Mouse (Mus musculus) kidney, postnatal 0 days (tissue): ENCODE results near the gene Lum. TPM values are rescaled to one million over a fixed set of nuclear protein-coding genes. Genes with fewer than 3 reads are reported as not detected.

ENCODE experiments used
- ATAC-seq: fragments of 200-750 bp; cut with Nextera tagmentation; replicated peaks from 2 replicates; pipeline ENCODE4 v1.8.0; 2017; ENCODE audit warnings: low read depth, moderate number of reproducible peaks, moderate TSS enrichment, moderate library complexity; ENCODE audit not compliant: low FRiP score
- DNase-seq: peaks from one replicate; pipeline ENCODE4 v3.0.0-alpha.2; 2016; ENCODE audit warnings: low spot score
- H3K27ac ChIP-seq: fragments of 300-500 bp; sonication (generic); 2 replicates; pipeline ENCODE4 v1.5.1; 2014; ENCODE audit warnings: mild to moderate bottlenecking
- H3K27me3 ChIP-seq: fragments of 300-500 bp; sonication (generic); 2 replicates; pipeline ENCODE4 v1.6.1; 2014; ENCODE audit warnings: low read length, mixed read lengths; ENCODE audit not compliant: insufficient read depth
- H3K36me3 ChIP-seq: fragments of 300-500 bp; sonication (generic); 2 replicates; pipeline ENCODE4 v1.6.1; 2014; ENCODE audit warnings: low read length, mixed read lengths; ENCODE audit not compliant: insufficient read depth
- H3K4me1 ChIP-seq: fragments of 300-500 bp; sonication (generic); replicated peaks from 2 replicates; pipeline ENCODE4 v1.6.1; 2014; ENCODE audit warnings: antibody characterized with exemption, low read length, mixed read lengths; ENCODE audit not compliant: insufficient read depth
- H3K4me2 ChIP-seq: fragments of 300-500 bp; sonication (generic); 2 replicates; pipeline ENCODE4 v1.6.1; 2014; ENCODE audit warnings: mild to moderate bottlenecking, low read length, moderate library complexity, mixed read lengths
- H3K4me3 ChIP-seq: fragments of 300-500 bp; sonication (generic); replicated peaks from 2 replicates; pipeline ENCODE4 v1.5.1; 2014; ENCODE audit warnings: low read depth, low read length
- H3K9ac ChIP-seq: fragments of 300-500 bp; sonication (generic); 2 replicates; pipeline ENCODE4 v1.6.1; 2014; ENCODE audit warnings: low read depth, low read length
- H3K9me3 ChIP-seq: fragments of 300-500 bp; sonication (generic); replicated peaks from 2 replicates; pipeline ENCODE4 v1.6.1; 2016; ENCODE audit warnings: low read length, inconsistent platforms, mixed read lengths
- CTCF ChIP-seq: IDR thresholded peaks from 2 replicates; pipeline ENCODE4 v1.5.1; 2016; ENCODE audit warnings: antibody characterized with exemption, low read depth, mild to moderate bottlenecking, moderate library complexity
- WGBS: fragments of 180-500 bp; shearing (Covaris S2); extraction: QIAGEN DNeasy Blood & Tissue Kit; methylation state at CpG from one replicate; pipeline ENCODE4 v1.1.7; 2014; 5-methylcytosine and 5-hydroxymethylcytosine counted together
- polyA plus RNA-seq: library from polyadenylated mRNA; unstranded; fragments of >200 nt; fragmentation: Nextera tagmentation; extraction: Ambion mirVana; gene quantifications from 2 replicates; pipeline ENCODE4 v1.2.1, GENCODE M21; 2015

Lum gene
- polyA plus RNA-seq, 1 experiment from 2014 or later: 21.6 TPM

DNA sequence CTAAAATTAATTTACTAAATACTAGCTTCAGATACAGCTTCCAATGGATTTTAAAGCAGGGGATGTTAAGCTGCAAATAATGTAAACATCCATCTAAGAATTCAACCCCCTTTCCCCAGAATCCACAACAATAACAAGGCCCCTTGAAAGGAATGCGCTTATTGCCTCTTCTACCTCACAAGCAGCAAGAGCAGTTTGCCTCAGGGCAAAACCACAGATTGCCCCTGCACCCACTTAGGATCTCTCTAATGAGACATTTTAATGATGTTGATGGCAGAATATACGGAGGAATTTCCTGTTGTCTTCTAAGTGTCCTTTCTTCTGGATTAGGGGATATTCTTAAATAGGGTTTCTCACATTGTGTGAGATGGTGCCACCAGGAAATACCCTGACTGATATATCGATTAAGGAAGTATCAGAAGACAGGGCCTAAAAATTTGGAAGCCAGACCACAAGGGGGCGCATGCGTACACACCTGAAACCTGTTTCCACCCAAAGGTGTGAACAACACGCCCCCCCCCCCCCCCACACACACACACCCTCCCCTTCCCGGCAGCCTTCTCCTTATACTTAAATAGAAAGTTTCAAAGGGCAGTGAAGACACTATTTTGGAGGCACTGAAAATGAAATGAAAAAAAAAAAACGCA lies 2.7 kb downstream of the Lum start:
- no peak overlapping the region for H3K4me3 ChIP-seq
- DNase-seq: no peak
- H3K4me2 ChIP-seq: no peak overlapping the region
- no peak overlapping the region for H3K9ac ChIP-seq
- WGBS: 57% methylated on average over 8 of the region's 8 CpGs
- no peaks in the 10 kb centered on the region for H3K9me3 ChIP-seq
- no peaks in the 10 kb centered on the region for H3K27me3 ChIP-seq
- TF ChIP-seq CTCF: peak; percentile 31; the same call in 1 of the 2 replicates
- H3K27ac ChIP-seq: no peak overlapping the region
- H3K4me1 ChIP-seq: no peaks in the 10 kb centered on the region
- ATAC-seq: no peak
- H3K36me3 ChIP-seq: no peaks in the 10 kb centered on the region

DNA sequence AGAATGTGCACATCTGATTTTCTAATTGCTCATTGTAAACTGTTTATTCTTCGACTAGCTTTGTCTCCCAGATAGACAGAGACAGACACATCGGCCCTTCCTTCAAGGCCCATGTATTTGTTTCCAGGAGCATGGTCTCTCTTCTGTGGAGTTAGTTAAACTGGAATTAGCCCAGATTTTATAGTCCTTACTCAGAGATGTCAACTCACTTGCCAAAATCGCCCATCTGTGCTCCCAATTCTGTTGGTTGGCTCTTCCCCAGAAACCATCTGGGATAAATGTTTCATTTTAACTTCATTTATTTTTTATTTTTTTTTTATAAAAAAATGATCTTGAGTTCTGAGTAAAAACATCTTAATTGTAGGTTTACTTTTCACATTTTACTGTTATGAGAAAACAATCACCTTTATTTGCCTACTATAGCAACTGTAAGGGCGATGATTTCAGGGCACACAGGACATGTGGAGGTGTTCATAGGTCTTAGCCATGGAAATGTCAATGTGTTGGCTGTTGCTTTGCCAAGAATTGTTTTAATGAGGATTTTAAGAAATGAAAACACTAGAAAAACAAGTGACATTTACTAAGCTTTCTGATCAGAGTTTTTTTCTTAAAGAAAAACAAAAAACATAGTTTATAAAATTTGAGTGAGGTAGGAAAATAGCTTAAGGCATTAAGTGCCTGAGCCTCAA lies 17.8 kb downstream of the Lum start:
- WGBS: 86% methylated on average over 4 of the region's 4 CpGs
- H3K27me3 ChIP-seq: no peaks in the 10 kb centered on the region
- H3K4me3 ChIP-seq: no peak overlapping the region
- no peak overlapping the region for H3K9ac ChIP-seq
- no peak overlapping the region for H3K27ac ChIP-seq
- H3K36me3 ChIP-seq: no peaks in the 10 kb centered on the region
- no peak overlapping the region for H3K4me2 ChIP-seq
- DNase-seq (no peak), ATAC-seq (no peak)
- H3K9me3 ChIP-seq: no peaks in the 10 kb centered on the region
- no peaks in the 10 kb centered on the region for H3K4me1 ChIP-seq
- TF ChIP-seq CTCF: no peak

DNA sequence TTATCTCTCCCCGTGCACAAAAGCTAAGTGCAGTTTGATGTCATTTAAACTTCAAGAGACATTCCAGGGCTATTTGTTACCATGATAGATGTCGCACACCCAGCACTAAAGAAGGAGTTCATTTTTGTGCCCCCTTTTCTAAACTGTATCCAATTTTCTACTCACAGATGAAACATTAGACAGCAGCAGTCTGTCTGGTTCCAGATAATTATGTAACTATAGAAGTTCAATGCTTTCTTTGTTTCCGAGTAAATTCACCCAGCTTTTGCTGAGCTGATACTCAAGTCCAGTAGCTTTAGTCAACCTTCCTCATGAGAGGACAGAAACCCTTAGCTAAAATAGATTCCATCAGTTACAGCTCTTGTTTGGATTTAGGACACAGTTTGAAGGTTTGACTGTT lies 19.2 kb downstream of the Lum start:
- no peaks in the 10 kb centered on the region for H3K27me3 ChIP-seq
- H3K4me1 ChIP-seq: no peaks in the 10 kb centered on the region
- H3K9me3 ChIP-seq: no peaks in the 10 kb centered on the region
- no peak for TF ChIP-seq CTCF
- no peak for ATAC-seq
- DNase-seq: no peak
- no peak overlapping the region for H3K27ac ChIP-seq
- no peak overlapping the region for H3K4me3 ChIP-seq
- H3K36me3 ChIP-seq: no peaks in the 10 kb centered on the region
- no peak overlapping the region for H3K4me2 ChIP-seq
- no peak overlapping the region for H3K9ac ChIP-seq
- WGBS: 43% methylated on average over 3 of the region's 3 CpGs

DNA sequence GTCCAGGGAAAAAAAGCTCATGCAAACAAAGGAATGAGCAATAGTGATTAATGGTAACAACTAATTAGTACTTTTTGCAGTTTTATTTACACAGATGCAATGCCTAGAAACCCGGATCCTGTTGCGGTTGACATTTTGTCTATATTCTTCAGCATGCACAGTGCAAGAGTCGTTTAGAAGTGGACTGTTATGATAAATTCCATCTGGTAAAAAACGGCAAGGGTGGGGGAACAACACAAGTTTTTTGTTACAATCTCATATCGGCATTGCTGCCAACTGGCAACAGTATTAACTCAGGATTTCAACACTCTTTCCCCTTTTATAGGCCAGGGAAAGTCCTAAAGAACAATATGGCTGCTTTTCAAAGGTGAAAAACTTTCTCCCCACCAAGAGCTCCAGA lies 22.2 kb downstream of the Lum start:
- Histone ChIP-seq H3K27me3 (no peaks in the 10 kb centered on the region), H3K27ac (no peak overlapping the region), H3K4me2 (no peak overlapping the region), H3K4me1 (no peaks in the 10 kb centered on the region), H3K4me3 (no peak overlapping the region), H3K9me3 (no peaks in the 10 kb centered on the region), H3K9ac (no peak overlapping the region), H3K36me3 (no peaks in the 10 kb centered on the region)
- DNase-seq (peak; percentile 51), ATAC-seq (no peak)
- no peak for TF ChIP-seq CTCF
- WGBS: 42% methylated on average over 5 of the region's 5 CpGs

DNA sequence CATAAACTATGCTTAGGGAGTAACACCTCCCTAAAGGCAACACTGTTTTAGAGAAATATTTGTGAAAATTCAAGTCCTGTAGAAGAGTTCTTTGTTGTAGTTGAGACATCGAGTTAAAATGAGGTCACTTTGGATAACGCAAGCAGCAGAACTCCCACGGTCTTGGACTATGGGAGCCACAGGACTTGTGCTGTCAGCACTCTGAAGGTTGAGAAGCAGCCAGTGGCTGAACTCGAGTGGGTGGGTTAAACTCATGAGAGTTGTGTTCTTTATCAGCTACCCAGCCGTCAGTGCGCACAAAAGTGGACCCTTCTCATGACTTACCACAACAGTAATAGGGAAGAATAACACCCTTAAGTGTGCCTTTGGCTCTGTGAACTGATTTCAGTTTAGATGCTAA lies 24.6 kb downstream of the Lum start:
- no peak for TF ChIP-seq CTCF
- Histone ChIP-seq H3K27ac (no peak overlapping the region), H3K4me1 (no peaks in the 10 kb centered on the region), H3K27me3 (no peaks in the 10 kb centered on the region), H3K9ac (no peak overlapping the region), H3K4me2 (no peak overlapping the region), H3K9me3 (no peaks in the 10 kb centered on the region), H3K4me3 (no peak overlapping the region), H3K36me3 (no peaks in the 10 kb centered on the region)
- ATAC-seq: no peak
- whole genome bisulfite sequencing: 70% methylated on average over 6 of the region's 6 CpGs
- DNase-seq: no peak

DNA sequence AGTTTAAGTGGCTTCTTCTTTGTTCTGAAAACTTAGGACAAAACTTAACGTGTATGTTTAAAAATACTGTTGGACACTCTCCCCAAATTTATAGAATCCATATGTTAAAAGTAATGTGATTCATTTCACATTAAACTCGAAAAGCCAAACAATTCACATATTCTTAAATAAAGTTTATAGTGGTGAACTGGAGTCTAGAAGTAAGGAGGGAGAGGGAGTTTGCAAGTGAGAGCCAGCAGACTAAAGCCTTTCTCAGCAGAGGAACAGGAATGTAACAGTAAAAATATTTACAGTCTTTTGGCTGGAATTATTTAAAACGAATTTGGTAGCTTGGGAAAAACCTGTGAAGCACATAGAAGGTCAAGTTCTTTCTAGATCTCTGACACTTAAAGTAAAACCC lies 26.1 kb downstream of the Lum start:
- no peaks in the 10 kb centered on the region for H3K9me3 ChIP-seq
- DNase-seq (peak; percentile 32), ATAC-seq (no peak)
- no peak for TF ChIP-seq CTCF
- H3K27me3 ChIP-seq: no peaks in the 10 kb centered on the region
- H3K9ac ChIP-seq: no peak overlapping the region
- 34% methylated on average over 3 of the region's 3 CpGs for WGBS
- H3K36me3 ChIP-seq: no peaks in the 10 kb centered on the region
- no peak overlapping the region for H3K4me3 ChIP-seq
- H3K4me1 ChIP-seq: no peaks in the 10 kb centered on the region
- H3K27ac ChIP-seq: no peak overlapping the region
- no peak overlapping the region for H3K4me2 ChIP-seq
